In the genomic region with DNA sequence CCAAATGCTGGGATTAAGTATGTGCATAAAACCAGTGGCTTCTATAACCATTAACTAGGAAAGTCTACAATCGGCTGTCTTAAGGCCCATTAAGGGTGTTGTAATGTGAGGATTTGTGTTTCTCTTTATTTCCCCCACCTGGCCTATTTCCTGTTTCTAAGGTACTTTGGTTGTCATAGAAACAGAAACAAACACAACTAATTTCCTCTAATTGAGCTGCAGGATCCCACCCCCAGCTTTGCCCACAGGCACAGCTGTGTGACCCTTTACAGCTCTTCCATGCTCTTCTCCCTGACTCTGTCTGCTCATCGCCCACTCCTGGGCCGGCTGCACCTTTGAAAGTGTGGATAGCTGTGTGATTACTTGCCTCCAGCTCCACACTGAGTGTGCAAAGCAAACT, we compare ENCODE assay signal across 12 mouse cellular contexts. TPM values are rescaled to one million over a fixed set of nuclear protein-coding genes. Genes with fewer than 3 reads are reported as not detected.
DNase-seq lines count a peak whose midpoint lies in the region; ATAC-seq lines count a peak whose summit lies in the region.
"Had no signal": no experiment of that assay in that cellular context is flagged by ENCODE, and none has a peak within 500 bp of the region (broad histone marks: within the 10 kb centered on the region; RNA-seq: fewer than 3 reads in every experiment).

No protein-coding gene starts in this region.

- no peak overlapping the region for H3K27ac ChIP-seq in embryonic facial prominence, embryonic 10.5 days (replicated peaks)

- 46% methylated on average over 3 of the region's 3 CpGs for WGBS in embryonic facial prominence, embryonic 10.5 days

- H3K4me3 ChIP-seq in embryonic facial prominence, embryonic 10.5 days: no peak overlapping the region
- H3K4me3 ChIP-seq: megakaryocyte, embryonic 14.5 days had no signal

- peaks cover 7% of the 10 kb centered on the region; the same call in 1 of the 2 replicates for H3K9me3 ChIP-seq in embryonic facial prominence, embryonic 10.5 days

- DNase-seq in spleen, adult 12 weeks (ENCODE audit: low spot score): peak; percentile 37
- DNase-seq in spleen, postnatal 10 days (ENCODE audit: low spot score in 2 of 2): no peak
- DNase-seq in embryonic facial prominence, embryonic 10.5 days (ENCODE audit: low spot score): peak; percentile 22
- DNase-seq in yolk sac, embryonic 10.5 days (ENCODE audit: low spot score): peak; percentile 20
- DNase-seq in frontal cortex, postnatal 25 days (ENCODE audit: low spot score in 2 of 2): no peak
- DNase-seq: kidney, postnatal 25 days had no signal

- peaks cover 5% of the 10 kb centered on the region for H3K4me1 ChIP-seq in embryonic facial prominence, embryonic 10.5 days

- peak; percentile 38; the same call in 1 of the 2 replicates for ATAC-seq in megakaryocyte, adult 5-6 weeks (ENCODE audit: poor library complexity, severe bottlenecking)
- no peak for ATAC-seq in megakaryocyte progenitor cell, adult 5-6 weeks (replicated peaks; ENCODE audit: poor library complexity)
- ATAC-seq: forebrain, embryonic 16.5 days had no signal

- no peaks in the 10 kb centered on the region for H3K27me3 ChIP-seq in embryonic facial prominence, embryonic 10.5 days (replicated peaks; ENCODE audit: low read depth, poor library complexity, severe bottlenecking)
- H3K27me3 ChIP-seq: megakaryocyte, embryonic 14.5 days had no signal

- no peaks in the 10 kb centered on the region for H3K36me3 ChIP-seq in embryonic facial prominence, embryonic 10.5 days (replicated peaks)

RNA-seq across cellular contexts. Expression of a gene that starts 19.7 kb away (rescaled TPM):
- polyA plus RNA-seq in embryonic facial prominence, embryonic 10.5 days (2016; fragmentation: Nextera tagmentation; extraction: Ambion mirVana): not detected in 2 replicates
- not detected in 2 replicates for total RNA-seq in megakaryocyte, adult 5-6 weeks (2015)
- not detected in 2 replicates for total RNA-seq in megakaryocyte, adult 5-6 weeks (2017)
- not detected in 2 replicates for total RNA-seq in megakaryocyte progenitor cell, adult 5-6 weeks (2015)
- total RNA-seq in megakaryocyte progenitor cell, adult 5-6 weeks (2017): not detected in 2 replicates
- total RNA-seq: left cerebral cortex, postnatal 14 days; MEL had no signal
- polyA plus RNA-seq: forebrain, embryonic 16.5 days had no signal

RNA-seq across cellular contexts. Expression of a gene that starts 23.3 kb away (rescaled TPM):
- 21.8 and 23.5 TPM in 2 replicates for polyA plus RNA-seq in embryonic facial prominence, embryonic 10.5 days (2016; fragmentation: Nextera tagmentation; extraction: Ambion mirVana)
- 57.1 and 60.2 TPM in 2 replicates for total RNA-seq in megakaryocyte, adult 5-6 weeks (2015)
- 71.2 and 88.8 TPM in 2 replicates for total RNA-seq in megakaryocyte, adult 5-6 weeks (2017)
- 65.0 and 65.9 TPM in 2 replicates for total RNA-seq in megakaryocyte progenitor cell, adult 5-6 weeks (2015)
- 66.6 and 74.4 TPM in 2 replicates for total RNA-seq in megakaryocyte progenitor cell, adult 5-6 weeks (2017)

Comparison
In these comparisons a context has a peak if more than half of its experiments do, and no peak if none do; other contexts are left out.
1. DNase-seq: peak in spleen, adult 12 weeks (single experiment), embryonic facial prominence, embryonic 10.5 days (single experiment) and yolk sac, embryonic 10.5 days (single experiment); none in spleen, postnatal 10 days (0 of 2) and frontal cortex, postnatal 25 days (0 of 2).